Mouse (Mus musculus): ENCODE results near the gene Bora.

DNA sequence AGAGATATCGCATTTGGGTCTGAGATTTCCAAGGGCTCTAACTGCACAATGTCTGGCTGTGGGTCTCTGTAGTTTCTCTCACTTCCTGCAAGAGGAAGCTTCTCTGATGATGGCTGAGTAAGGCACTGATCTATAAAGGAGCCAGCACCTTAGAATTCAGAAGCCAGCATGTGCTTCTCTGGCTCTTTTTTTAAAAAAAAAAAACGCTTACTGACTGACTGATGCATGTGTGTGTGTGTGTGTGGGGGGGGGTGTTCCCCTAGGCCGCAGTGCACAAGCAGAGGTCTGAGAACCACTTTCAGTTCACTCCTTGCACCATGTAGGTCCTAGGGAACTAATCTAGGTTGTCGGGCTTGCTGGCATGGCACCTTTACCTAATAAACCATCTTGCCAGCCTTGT is 4.6 kb upstream of the Bora start:
- TF ChIP-seq CTCF (IDR thresholded peaks at IDR 0.05; ENCODE audit: low read depth), result no peak
- no peak for TF ChIP-seq EP300 (optimal IDR thresholded peaks at IDR 0.05)
